Mouse (Mus musculus) midbrain, embryonic 16.5 days (tissue): Measurements from ENCODE around the gene Polr3b. TPM values are rescaled to one million over a fixed set of nuclear protein-coding genes. Genes with fewer than 3 reads are reported as not detected.

Source experiments
- ATAC-seq: fragments of 200-750 bp; cut with Nextera tagmentation; 2 replicates; pipeline ENCODE4 v1.8.0; 2017; ENCODE audit warnings: moderate TSS enrichment
- H3K27ac ChIP-seq: fragments of 300-500 bp; sonication (generic); 2 replicates; pipeline ENCODE4 v1.5.1; 2014; ENCODE audit warnings: mild to moderate bottlenecking, low read length, mixed read lengths
- H3K27me3 ChIP-seq: fragments of 300-500 bp; sonication (generic); 2 replicates; pipeline ENCODE4 v1.6.1; 2014; ENCODE audit warnings: low read depth, low read length, mixed read lengths; ENCODE audit not compliant: control insufficient read depth, insufficient read depth
- H3K36me3 ChIP-seq: fragments of 300-500 bp; sonication (generic); 2 replicates; pipeline ENCODE4 v1.6.1; 2014; ENCODE audit warnings: mild to moderate bottlenecking, low read length, moderate library complexity, mixed read lengths; ENCODE audit not compliant: control insufficient read depth, insufficient read depth
- H3K4me1 ChIP-seq: fragments of 300-500 bp; sonication (generic); 2 replicates; pipeline ENCODE4 v1.6.1; 2014; ENCODE audit warnings: mild to moderate bottlenecking, low read length, mixed read lengths; ENCODE audit not compliant: control insufficient read depth, insufficient read depth
- H3K4me2 ChIP-seq: fragments of 300-500 bp; sonication (generic); 2 replicates; pipeline ENCODE4 v1.6.1; 2014; ENCODE audit warnings: mild to moderate bottlenecking, low read length, mixed read lengths
- H3K4me3 ChIP-seq: fragments of 300-500 bp; sonication (generic); 2 replicates; pipeline ENCODE4 v1.5.1; 2014; ENCODE audit warnings: low read depth, mild to moderate bottlenecking, low read length, moderate library complexity, mixed read lengths
- H3K9ac ChIP-seq: fragments of 300-500 bp; sonication (generic); 2 replicates; pipeline ENCODE4 v1.6.1; 2014; ENCODE audit warnings: low read depth, low read length, mixed read lengths
- H3K9me3 ChIP-seq: fragments of 300-500 bp; sonication (generic); replicated peaks from 2 replicates; pipeline ENCODE4 v1.6.1; 2014; ENCODE audit warnings: mild to moderate bottlenecking, low read length, mixed read lengths; ENCODE audit not compliant: control insufficient read depth, poor library complexity, severe bottlenecking
- WGBS: fragments of 180-500 bp; shearing (Covaris S2); extraction: QIAGEN DNeasy Blood & Tissue Kit; methylation state at CpG from one replicate; pipeline ENCODE4 v1.1.7; 2014; 5-methylcytosine and 5-hydroxymethylcytosine counted together
- polyA plus RNA-seq: library from polyadenylated mRNA; unstranded; fragments of >200 nt; fragmentation: Nextera tagmentation; extraction: Ambion mirVana; gene quantifications from 2 replicates; pipeline ENCODE4 v1.2.1, GENCODE M21; 2015

Gene Polr3b
- polyA plus RNA-seq, 1 experiment from 2014 or later, result 13.9 TPM

- no peak overlapping the region for H3K9ac ChIP-seq
- no peaks in the 10 kb centered on the region for H3K27me3 ChIP-seq
- no peak overlapping the region for H3K4me3 ChIP-seq
- no peak for ATAC-seq
- WGBS, result 76% methylated on average over 4 of the region's 4 CpGs
- peaks cover 12% of the 10 kb centered on the region for H3K36me3 ChIP-seq
- H3K9me3 ChIP-seq, result no peaks in the 10 kb centered on the region
- H3K27ac ChIP-seq, result no peak overlapping the region
- H3K4me1 ChIP-seq, result peaks cover 4% of the 10 kb centered on the region
- no peak overlapping the region for H3K4me2 ChIP-seq
Measured at GRCm38 (mm10) chr10:84654029-84654428, 31.9 kb downstream of the Polr3b start.

DNA sequence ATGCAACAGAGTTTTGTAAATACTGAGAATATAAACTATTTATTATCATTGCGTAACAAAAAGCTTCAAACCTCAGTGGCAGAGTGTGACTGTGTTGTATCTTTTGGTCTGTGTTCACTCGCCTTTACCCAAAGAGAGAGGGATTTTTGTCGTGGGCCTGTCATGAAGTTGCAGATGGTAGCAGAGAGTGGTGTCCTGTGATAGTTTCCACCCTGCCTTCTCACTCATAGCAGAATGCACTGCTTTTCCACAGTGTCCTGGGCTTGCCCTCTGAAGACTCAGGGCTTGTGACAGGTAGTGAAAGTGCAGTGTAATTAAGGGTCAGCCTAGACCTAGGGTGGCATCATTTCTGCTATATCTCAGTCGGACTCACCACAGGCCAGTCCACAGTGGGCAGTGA is 32.6 kb downstream of the Polr3b start:
- H3K27ac ChIP-seq, result no peak overlapping the region
- WGBS, result 87% methylated on average over 4 of the region's 4 CpGs
- ATAC-seq, result no peak

DNA sequence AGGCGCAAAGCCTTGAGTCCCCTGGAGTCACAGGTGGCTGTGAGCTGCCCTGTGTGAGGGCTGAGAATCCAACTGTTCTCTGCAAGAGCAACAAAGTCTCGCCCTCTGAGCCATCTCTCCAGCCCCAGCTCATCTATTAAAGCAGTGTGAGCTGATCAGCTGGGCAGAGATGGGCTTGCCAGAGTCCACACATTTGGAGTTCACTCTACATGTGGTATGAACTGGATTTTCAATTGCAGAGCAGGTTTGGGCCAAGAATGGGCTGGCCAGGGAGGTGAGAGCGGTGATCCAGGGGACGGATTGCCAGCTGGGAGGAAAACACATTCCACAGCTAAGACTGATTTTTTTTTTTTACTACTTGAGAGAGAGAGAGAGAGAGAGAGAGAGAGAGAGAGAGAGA is 34.5 kb downstream of the Polr3b start:
- H3K9ac ChIP-seq, result no peak overlapping the region
- peaks cover 4% of the 10 kb centered on the region for H3K4me1 ChIP-seq
- no peak overlapping the region for H3K4me2 ChIP-seq
- WGBS, result 84% methylated on average over 4 of the region's 4 CpGs
- H3K36me3 ChIP-seq, result peaks cover 9% of the 10 kb centered on the region
- no peak overlapping the region for H3K4me3 ChIP-seq
- no peaks in the 10 kb centered on the region for H3K9me3 ChIP-seq
- no peak overlapping the region for H3K27ac ChIP-seq
- no peaks in the 10 kb centered on the region for H3K27me3 ChIP-seq
- ATAC-seq, result no peak

More for the DNA sequence above, 32.6 kb downstream of the Polr3b start:
- Histone ChIP-seq H3K4me3 (no peak overlapping the region), H3K9ac (no peak overlapping the region), H3K36me3 (peaks cover 9% of the 10 kb centered on the region), H3K4me1 (peaks cover 4% of the 10 kb centered on the region), H3K9me3 (no peaks in the 10 kb centered on the region), H3K4me2 (no peak overlapping the region), H3K27me3 (no peaks in the 10 kb centered on the region)

- WGBS, result 17% methylated on average over 6 of the region's 6 CpGs
- ATAC-seq, result 0 out of 2 replicates have a peak, but pooled peaks have one; percentile 32
Measured at GRCm38 (mm10) chr10:84657437-84658087, 35.5 kb downstream of the Polr3b start.

GRCm38 (mm10) chr10:84658088-84658848 is 36.2 kb downstream of the Polr3b start:
- 16% methylated on average over 18 of the region's 18 CpGs for WGBS
- no peak for ATAC-seq
- Histone ChIP-seq H3K9me3 (no peaks in the 10 kb centered on the region), H3K27me3 (no peaks in the 10 kb centered on the region), H3K27ac (0 out of 2 replicates have a peak overlapping the region, but pooled peaks have one; percentile 5), H3K4me3 (no peak overlapping the region), H3K4me1 (peaks cover 4% of the 10 kb centered on the region), H3K9ac (no peak overlapping the region), H3K36me3 (0 out of 2 replicates have a peak, but pooled peaks cover 2% of the 10 kb centered on the region), H3K4me2 (no peak overlapping the region)

More at GRCm38 (mm10) chr10:84657437-84658087, 35.5 kb downstream of the Polr3b start:
- H3K9me3 ChIP-seq, result no peaks in the 10 kb centered on the region
- no peak overlapping the region for H3K4me2 ChIP-seq
- no peaks in the 10 kb centered on the region for H3K27me3 ChIP-seq
- peaks cover 9% of the 10 kb centered on the region for H3K36me3 ChIP-seq
- H3K4me1 ChIP-seq, result peaks cover 4% of the 10 kb centered on the region
- no peak overlapping the region for H3K4me3 ChIP-seq
- H3K9ac ChIP-seq, result no peak overlapping the region
- no peak overlapping the region for H3K27ac ChIP-seq

- peaks cover 4% of the 10 kb centered on the region for H3K4me1 ChIP-seq
- H3K27ac ChIP-seq, result no peak overlapping the region
- H3K4me3 ChIP-seq, result no peak overlapping the region
- H3K27me3 ChIP-seq, result no peaks in the 10 kb centered on the region
- no peaks in the 10 kb centered on the region for H3K9me3 ChIP-seq
- H3K36me3 ChIP-seq, result no peaks in the 10 kb centered on the region
- no peak overlapping the region for H3K4me2 ChIP-seq
- 87% methylated on average over 3 of the region's 3 CpGs for WGBS
- no peak for ATAC-seq
- no peak overlapping the region for H3K9ac ChIP-seq
Measured at GRCm38 (mm10) chr10:84659281-84659680, 37.2 kb downstream of the Polr3b start.

DNA sequence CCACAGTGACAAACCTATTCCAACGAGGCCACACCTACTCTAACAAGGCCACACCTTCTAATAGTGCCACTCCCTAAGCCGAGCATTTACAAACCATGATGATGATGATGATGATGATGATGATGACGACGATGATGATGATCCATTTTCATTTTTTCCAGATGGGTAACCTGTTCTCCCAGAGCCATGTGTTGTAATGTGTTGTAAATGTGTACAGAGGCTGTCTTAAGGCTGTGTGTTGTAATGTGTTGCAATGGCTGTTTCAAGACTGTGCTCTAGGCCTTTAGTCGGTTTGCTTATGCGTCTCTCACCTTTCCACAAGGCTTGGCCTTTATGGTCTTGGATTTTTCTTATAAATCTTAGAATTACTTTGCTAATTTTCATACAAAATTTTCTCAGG is 40.0 kb downstream of the Polr3b start:
- Histone ChIP-seq H3K4me1 (peaks cover 4% of the 10 kb centered on the region), H3K9me3 (no peaks in the 10 kb centered on the region), H3K36me3 (no peaks in the 10 kb centered on the region), H3K9ac (no peak overlapping the region), H3K4me2 (no peak overlapping the region), H3K27ac (no peak overlapping the region), H3K27me3 (no peaks in the 10 kb centered on the region), H3K4me3 (no peak overlapping the region)
- 94% methylated on average over 6 of the region's 6 CpGs for WGBS
- no peak for ATAC-seq

DNA sequence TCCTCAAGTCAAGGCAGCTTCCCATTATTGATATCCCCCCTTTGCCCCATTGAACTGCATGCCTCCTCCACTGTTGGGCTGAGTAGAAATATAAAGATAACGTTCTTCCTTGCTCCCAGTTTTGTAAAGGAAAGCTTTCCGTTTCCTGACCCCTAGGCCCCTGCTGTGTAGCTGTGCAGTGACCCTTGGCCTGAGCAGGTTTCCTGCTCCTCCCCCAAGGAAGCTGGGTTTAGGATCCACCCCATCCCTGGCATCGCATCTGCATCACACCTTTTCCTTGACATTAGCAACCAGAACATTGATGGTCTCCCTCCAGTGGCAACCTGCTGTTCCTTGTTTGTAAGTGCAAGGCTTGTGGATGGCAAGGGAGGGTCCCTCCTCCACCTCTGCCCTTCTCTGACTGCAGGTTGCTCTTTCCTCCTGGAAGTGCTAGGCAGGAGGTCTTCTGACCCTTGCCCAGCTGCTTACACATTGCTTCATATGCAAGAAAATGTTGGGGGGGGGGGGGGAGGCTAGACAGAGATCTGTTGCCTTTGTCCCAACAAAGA is 43.7 kb downstream of the Polr3b start:
- Histone ChIP-seq H3K27me3 (no peaks in the 10 kb centered on the region), H3K4me3 (no peak overlapping the region), H3K9me3 (no peaks in the 10 kb centered on the region), H3K4me2 (no peak overlapping the region), H3K9ac (no peak overlapping the region), H3K4me1 (no peaks in the 10 kb centered on the region), H3K36me3 (no peaks in the 10 kb centered on the region), H3K27ac (no peak overlapping the region)
- 22% methylated on average over 3 of the region's 3 CpGs for WGBS
- ATAC-seq, result no peak

DNA sequence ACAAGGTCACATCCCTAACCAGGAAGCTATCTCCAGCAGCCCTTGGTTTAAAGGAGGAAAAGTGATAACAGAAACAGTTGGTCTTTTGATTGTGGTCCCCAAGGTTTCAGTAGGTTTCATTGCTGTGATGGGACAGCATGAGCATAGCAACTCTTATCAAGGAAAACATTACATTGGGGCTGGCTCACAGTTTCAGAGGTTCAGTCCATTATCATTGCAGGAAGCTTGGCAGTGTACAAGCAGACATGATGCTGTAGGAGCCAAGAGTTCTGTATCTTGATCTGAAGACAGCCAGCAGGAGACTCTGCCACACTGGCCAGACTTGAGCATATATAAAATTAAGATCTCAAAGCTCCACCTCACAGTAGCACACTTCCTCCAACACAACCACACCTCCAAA is 53.6 kb downstream of the Polr3b start:
- peaks cover 25% of the 10 kb centered on the region for H3K36me3 ChIP-seq

More for the DNA sequence above, 53.6 kb downstream of the Polr3b start:
- Histone ChIP-seq H3K9ac (no peak overlapping the region), H3K9me3 (no peaks in the 10 kb centered on the region), H3K27ac (no peak overlapping the region), H3K27me3 (no peaks in the 10 kb centered on the region; the same call in 1 of the 2 replicates), H3K4me3 (no peak overlapping the region), H3K4me1 (no peaks in the 10 kb centered on the region), H3K4me2 (no peak overlapping the region)
- ATAC-seq, result no peak
